Mouse (Mus musculus) stomach, embryonic 15.5 days (tissue): ENCODE results near the gene Dhx8. TPM values are rescaled to one million over a fixed set of nuclear protein-coding genes. Genes with fewer than 3 reads are reported as not detected.

Experiments
- ATAC-seq: fragments of 200-750 bp; cut with Nextera tagmentation; 2 replicates; pipeline ENCODE4 v1.8.0; 2017; ENCODE audit warnings: low read depth, moderate number of reproducible peaks, moderate TSS enrichment; ENCODE audit not compliant: insufficient read depth, low FRiP score
- H3K27ac ChIP-seq: fragments of 300-500 bp; sonication (generic); 2 replicates; pipeline ENCODE4 v1.5.1; 2015; ENCODE audit warnings: mild to moderate bottlenecking, inconsistent platforms
- H3K27me3 ChIP-seq: fragments of 300-500 bp; sonication (generic); replicated peaks from 2 replicates; pipeline ENCODE4 v1.6.1; 2015; ENCODE audit warnings: inconsistent platforms
- H3K36me3 ChIP-seq: fragments of 300-500 bp; sonication (generic); 2 replicates; pipeline ENCODE4 v1.6.1; 2015; ENCODE audit warnings: inconsistent platforms
- H3K4me1 ChIP-seq: fragments of 300-500 bp; sonication (generic); 2 replicates; pipeline ENCODE4 v1.6.1; 2015; ENCODE audit warnings: inconsistent platforms
- H3K4me2 ChIP-seq: fragments of 300-500 bp; sonication (generic); 2 replicates; pipeline ENCODE4 v1.6.1; 2015; ENCODE audit warnings: mild to moderate bottlenecking, inconsistent platforms
- H3K4me3 ChIP-seq: fragments of 300-500 bp; sonication (generic); replicated peaks from 2 replicates; pipeline ENCODE4 v1.5.1; 2015; ENCODE audit warnings: inconsistent platforms
- H3K9ac ChIP-seq: fragments of 300-500 bp; sonication (generic); 2 replicates; pipeline ENCODE4 v1.6.1; 2015; ENCODE audit warnings: inconsistent platforms
- H3K9me3 ChIP-seq: fragments of 300-500 bp; sonication (generic); 2 replicates; pipeline ENCODE4 v1.6.1; 2016; ENCODE audit warnings: inconsistent platforms
- WGBS: fragments of 180-500 bp; shearing (Covaris S2); methylation state at CpG from one replicate; pipeline ENCODE4 v1.1.7; 2015; 5-methylcytosine and 5-hydroxymethylcytosine counted together
- polyA plus RNA-seq: library from polyadenylated mRNA; unstranded; fragments of >200 nt; fragmentation: Nextera tagmentation; extraction: Ambion mirVana; gene quantifications from 2 replicates; pipeline ENCODE4 v1.2.1, GENCODE M21; 2015

Dhx8 gene
- polyA plus RNA-seq, 1 experiment from 2014 or later: 28.1 TPM

- H3K4me3 ChIP-seq: no peak overlapping the region
- H3K27me3 ChIP-seq: 0 out of 2 replicates have a peak, but pooled peaks cover 4% of the 10 kb centered on the region
- WGBS: 75% methylated on average over 8 of the region's 8 CpGs
- no peak overlapping the region for H3K9ac ChIP-seq
- H3K36me3 ChIP-seq: no peaks in the 10 kb centered on the region
- no peaks in the 10 kb centered on the region for H3K9me3 ChIP-seq
- peaks cover 4% of the 10 kb centered on the region; the same call in 1 of the 2 replicates for H3K4me1 ChIP-seq
- H3K4me2 ChIP-seq: no peak overlapping the region
- ATAC-seq: no peak
- H3K27ac ChIP-seq: no peak overlapping the region
These were observed 72.5 kb downstream of the Dhx8 start for GRCm38 (mm10) chr11:101805113-101805704.

DNA sequence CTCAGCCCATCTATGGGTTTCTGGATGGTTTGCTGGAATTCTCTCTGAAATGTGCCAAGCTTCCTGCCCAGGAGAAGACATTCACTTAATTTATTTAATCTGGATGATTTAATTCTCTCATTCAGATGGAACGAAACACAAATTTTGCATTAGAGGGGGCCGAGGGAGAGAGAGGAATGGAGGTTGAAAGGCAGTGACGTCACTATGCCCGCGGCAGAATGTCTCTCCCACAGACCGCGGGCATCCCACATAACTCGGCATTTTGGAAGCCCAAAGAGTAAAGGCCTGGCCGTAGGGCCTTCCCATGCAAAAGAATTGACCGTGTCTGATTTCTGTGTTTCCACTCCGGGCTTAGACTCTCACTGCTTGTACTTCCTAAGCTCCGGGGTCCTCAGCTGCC lies 74.0 kb downstream of the Dhx8 start:
- Histone ChIP-seq H3K4me2 (no peak overlapping the region), H3K36me3 (no peaks in the 10 kb centered on the region), H3K9me3 (no peaks in the 10 kb centered on the region), H3K9ac (no peak overlapping the region), H3K4me1 (no peaks in the 10 kb centered on the region), H3K27me3 (0 out of 2 replicates have a peak, but pooled peaks cover 4% of the 10 kb centered on the region), H3K27ac (no peak overlapping the region), H3K4me3 (no peak overlapping the region)
- WGBS: 62% methylated on average over 12 of the region's 12 CpGs
- no peak for ATAC-seq

DNA sequence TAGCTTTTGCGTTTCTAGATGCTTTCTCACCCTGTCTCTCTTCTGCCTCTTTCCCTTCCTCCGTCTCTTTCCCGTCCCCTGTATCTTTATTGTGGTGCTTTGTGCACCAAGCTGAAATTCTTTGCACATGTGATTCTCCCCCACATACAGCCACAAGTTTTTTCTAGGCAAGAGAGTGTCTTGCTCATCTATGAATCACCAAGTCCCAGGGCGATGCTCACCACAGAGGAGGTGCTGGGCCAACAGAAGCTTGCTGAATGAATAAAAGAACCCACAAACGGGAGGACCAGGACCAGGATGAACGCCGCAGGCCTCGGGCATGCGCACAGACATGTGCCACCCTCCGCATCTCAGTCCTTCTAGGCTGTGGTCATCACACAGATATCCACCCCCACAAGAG lies 74.5 kb downstream of the Dhx8 start:
- Histone ChIP-seq H3K4me2 (no peak overlapping the region), H3K9me3 (no peaks in the 10 kb centered on the region), H3K4me1 (no peaks in the 10 kb centered on the region), H3K27me3 (0 out of 2 replicates have a peak, but pooled peaks cover 4% of the 10 kb centered on the region), H3K4me3 (no peak overlapping the region), H3K27ac (no peak overlapping the region), H3K9ac (no peak overlapping the region), H3K36me3 (no peaks in the 10 kb centered on the region)
- ATAC-seq: no peak
- 84% methylated on average over 10 of the region's 10 CpGs for WGBS

DNA sequence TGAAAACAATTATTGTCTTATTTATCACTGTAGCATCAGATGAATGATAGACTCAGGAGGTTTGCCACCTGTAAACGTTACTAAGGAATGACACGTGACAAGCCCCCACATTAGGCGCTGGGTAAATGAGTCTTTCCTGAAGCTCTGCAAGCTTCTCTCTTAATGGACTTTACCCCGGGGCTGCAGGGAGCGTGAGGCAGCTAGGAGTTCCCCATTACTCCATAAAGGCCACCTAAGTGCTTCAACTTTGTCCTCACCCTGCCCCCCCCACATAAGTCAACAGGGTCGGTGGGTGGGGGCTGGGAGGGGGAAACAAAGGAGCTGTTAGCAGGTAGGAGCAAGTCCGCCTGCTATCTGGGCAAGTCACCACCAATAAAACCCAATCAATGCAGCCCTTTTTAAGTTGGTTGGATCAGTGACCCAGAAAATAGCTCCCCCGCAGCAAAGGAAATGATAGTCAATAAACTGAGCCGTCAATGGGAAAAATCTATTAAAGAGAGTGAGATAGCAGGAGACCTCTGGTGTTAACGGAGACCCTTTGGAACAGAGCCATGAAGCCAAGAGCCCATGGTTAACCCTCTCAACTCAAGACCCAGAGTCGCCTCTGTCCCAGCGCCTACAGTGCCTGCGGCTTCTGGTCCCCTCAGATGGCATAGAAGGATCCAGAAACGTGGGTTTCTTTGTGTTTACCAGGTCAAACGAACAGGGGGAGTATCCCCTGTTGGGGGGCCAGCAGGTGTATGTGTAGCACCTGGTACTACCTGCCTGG lies 76.5 kb downstream of the Dhx8 start:
- peak; percentile 71 for ATAC-seq
- Histone ChIP-seq H3K9ac (no peak overlapping the region), H3K27ac (no peak overlapping the region; the same call in 1 of the 2 replicates), H3K9me3 (no peaks in the 10 kb centered on the region), H3K4me2 (no peak overlapping the region), H3K4me1 (no peaks in the 10 kb centered on the region), H3K27me3 (0 out of 2 replicates have a peak, but pooled peaks cover 8% of the 10 kb centered on the region), H3K4me3 (no peak overlapping the region), H3K36me3 (no peaks in the 10 kb centered on the region)
- WGBS: 29% methylated on average over 15 of the region's 15 CpGs

DNA sequence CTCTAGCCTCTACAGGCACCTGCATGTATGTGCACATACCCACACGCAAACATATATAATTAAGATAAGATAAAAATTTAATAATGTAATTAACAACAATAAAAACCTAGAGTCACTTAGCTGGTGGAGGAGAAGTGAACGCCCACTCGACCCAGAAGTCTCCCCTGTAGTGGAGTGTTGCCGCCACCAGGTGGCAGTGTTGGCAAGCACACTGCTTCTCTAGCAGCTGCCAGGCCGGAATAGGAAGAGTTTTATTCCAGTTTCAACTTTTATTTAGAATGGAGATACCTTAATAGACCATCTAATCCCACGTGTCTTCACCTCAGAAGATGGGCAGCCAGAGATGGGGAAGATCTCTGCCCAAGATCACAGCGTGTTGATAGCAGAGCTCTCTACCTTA lies 80.5 kb downstream of the Dhx8 start:
- peaks cover 10% of the 10 kb centered on the region for H3K4me1 ChIP-seq
- 0 out of 2 replicates have a peak, but pooled peaks cover 4% of the 10 kb centered on the region for H3K27me3 ChIP-seq
- H3K4me2 ChIP-seq: no peak overlapping the region
- WGBS: 1% methylated on average over 7 of the region's 7 CpGs
- no peak overlapping the region for H3K27ac ChIP-seq
- H3K9ac ChIP-seq: no peak overlapping the region
- H3K36me3 ChIP-seq: no peaks in the 10 kb centered on the region
- no peaks in the 10 kb centered on the region for H3K9me3 ChIP-seq
- ATAC-seq: no peak
- no peak overlapping the region for H3K4me3 ChIP-seq

DNA sequence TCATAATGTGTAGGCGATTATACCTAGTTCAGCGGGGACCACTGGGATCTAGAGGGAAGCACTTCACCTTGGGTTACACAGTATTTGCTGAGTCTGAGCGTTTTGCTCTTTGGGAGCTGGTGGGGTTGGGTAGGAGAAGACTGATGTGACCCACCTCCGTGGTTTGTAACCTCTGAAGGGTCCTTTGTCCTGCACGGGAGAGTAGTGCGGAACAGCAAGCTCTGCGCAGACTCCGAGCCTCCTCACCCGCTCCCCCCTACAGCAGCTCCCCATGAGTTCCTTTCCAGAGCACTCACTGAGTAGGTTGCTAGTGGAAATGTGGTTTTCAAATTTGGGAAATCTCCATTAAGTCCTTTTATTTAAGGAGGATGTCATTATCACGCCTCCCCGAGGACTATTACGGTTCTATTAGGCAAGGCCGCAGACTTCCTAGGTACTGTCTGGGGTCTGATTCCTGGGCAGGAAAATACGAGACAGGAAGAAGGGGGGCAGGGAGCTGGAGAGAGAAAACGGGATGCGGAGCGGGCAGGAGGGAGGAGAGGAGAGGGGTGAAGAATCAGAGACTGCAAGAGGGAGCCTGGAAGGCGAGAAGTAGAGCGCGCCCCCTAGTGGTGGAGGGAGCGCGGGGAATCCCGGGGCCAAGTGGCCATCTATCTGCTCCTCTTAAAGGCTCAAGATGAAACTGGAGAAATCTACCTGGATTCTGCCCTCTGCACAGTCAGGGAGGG lies 81.8 kb downstream of the Dhx8 start:
- no peak for ATAC-seq
- peak overlapping the region; percentile 36; the same call in 1 of the 2 replicates for H3K4me2 ChIP-seq
- 23% methylated on average over 23 of the region's 23 CpGs for whole genome bisulfite sequencing
- no peaks in the 10 kb centered on the region for H3K9me3 ChIP-seq
- peaks cover 10% of the 10 kb centered on the region for H3K4me1 ChIP-seq
- H3K27me3 ChIP-seq: 0 out of 2 replicates have a peak, but pooled peaks cover 4% of the 10 kb centered on the region
- H3K36me3 ChIP-seq: no peaks in the 10 kb centered on the region
- no peak overlapping the region for H3K9ac ChIP-seq
- H3K27ac ChIP-seq: no peak overlapping the region
- H3K4me3 ChIP-seq: no peak overlapping the region

- Histone ChIP-seq H3K36me3 (no peaks in the 10 kb centered on the region), H3K4me2 (peak overlapping the region; percentile 36; the same call in 1 of the 2 replicates), H3K4me3 (no peak overlapping the region), H3K4me1 (peaks cover 10% of the 10 kb centered on the region), H3K9me3 (no peaks in the 10 kb centered on the region), H3K9ac (no peak overlapping the region), H3K27ac (0 out of 2 replicates have a peak overlapping the region, but pooled peaks have one; percentile 36), H3K27me3 (0 out of 2 replicates have a peak, but pooled peaks cover 4% of the 10 kb centered on the region)
- 15% methylated on average over 22 of the region's 22 CpGs for WGBS
- peak; percentile 62; the same call in 1 of the 2 replicates for ATAC-seq
These were observed 82.7 kb downstream of the Dhx8 start for GRCm38 (mm10) chr11:101815103-101816085.

Other genes with a start within 250 kb of the Dhx8 start
- gene Brca1, start 181.0 kb upstream of the Dhx8 start, polyA plus RNA-seq: 9.7 and 11.8 TPM in 2 replicates
- 56.4 and 68.3 TPM in 2 replicates for gene Nbr1, start 180.8 kb upstream of the Dhx8 start, polyA plus RNA-seq
- gene Tmem106a, start 150.7 kb upstream of the Dhx8 start, polyA plus RNA-seq: 9.8 and 10.1 TPM in 2 replicates
- gene Gm11634, start 133.7 kb upstream of the Dhx8 start, polyA plus RNA-seq: not detected in 2 replicates
- 37.6 and 39.6 TPM in 2 replicates for gene Rdm1, start 105.7 kb upstream of the Dhx8 start, polyA plus RNA-seq
- gene Arl4d, start 67.4 kb upstream of the Dhx8 start, polyA plus RNA-seq: 7.6 and 7.7 TPM in 2 replicates
- gene Etv4, start 52.5 kb downstream of the Dhx8 start, polyA plus RNA-seq: 6.8 and 9.0 TPM in 2 replicates
- 5.0 and 5.3 TPM in 2 replicates for gene Meox1, start 161.5 kb downstream of the Dhx8 start, polyA plus RNA-seq
- 0.08 and 0.10 TPM in 2 replicates for gene Sost, start 234.1 kb downstream of the Dhx8 start, polyA plus RNA-seq